Mouse (Mus musculus): ENCODE measurements around the gene Srarp.

GRCm38 (mm10) chr4:141411430-141411992, 24.4 kb downstream of the Srarp start:
- TF ChIP-seq CTCF (IDR thresholded peaks at IDR 0.05; ENCODE audit: insufficient read depth, low read depth, low read length) (no peak), POLR2A (IDR thresholded peaks at IDR 0.05; ENCODE audit: insufficient read depth, low read depth, low read length) (no peak)

Measured in olfactory bulb, adult 2 months (tissue).